Mouse (Mus musculus) CH12.LX (cell line): ENCODE data around the gene Itpr1. TPM values are rescaled to one million over a fixed set of nuclear protein-coding genes. Genes with fewer than 3 reads are reported as not detected.

Experiments
- DNase-seq: peaks from one replicate; pipeline ENCODE4 v3.0.0-alpha.2; 2013; ENCODE audit errors: extremely low read depth
- H3K27ac ChIP-seq: 2 replicates; pipeline ENCODE4 v1.5.1; 2012; ENCODE audit warnings: low read depth, mild to moderate bottlenecking, control low read depth, moderate library complexity; ENCODE audit not compliant: insufficient read depth
- H3K27me3 ChIP-seq: replicated peaks from 2 replicates; pipeline ENCODE3; 2012; ENCODE audit warnings: inconsistent platforms
- H3K36me3 ChIP-seq, 2 experiments: replicated peaks in 1 of 2; 2 replicates each; pipeline versions ENCODE3 to v1.6.1; 2012; ENCODE audit warnings: inconsistent platforms in 1 of 2, low read length in 1 of 2, mild to moderate bottlenecking in 1 of 2, mixed read lengths in 1 of 2, moderate library complexity in 1 of 2; ENCODE audit not compliant: control insufficient read depth in 1 of 2, insufficient read depth in 1 of 2
- H3K4me1 ChIP-seq, 2 experiments: 2 replicates each; pipeline ENCODE4 v1.6.1; 2012; ENCODE audit warnings: inconsistent platforms in 1 of 2, moderate library complexity in 1 of 2; ENCODE audit not compliant: insufficient read depth in 2 of 2, control insufficient read depth in 1 of 2
- H3K4me2 ChIP-seq: 2 replicates; pipeline ENCODE4 v1.6.1; 2012; ENCODE audit warnings: low read depth, mild to moderate bottlenecking, control low read depth; ENCODE audit not compliant: poor library complexity, insufficient read depth, severe bottlenecking
- H3K4me3 ChIP-seq, 3 experiments: fragments of 150-350 bp in 1 of 3; sonication (generic) in 1 of 3; replicated peaks in 1 of 3; 2 replicates each; pipeline versions ENCODE3 to v1.5.1; 2011 to 2012; ENCODE audit warnings: low read depth in 2 of 3, low read length in 2 of 3, mild to moderate bottlenecking in 2 of 3, moderate library complexity in 2 of 3, control low read depth in 1 of 3, improper control_type of control experiment in 1 of 3, inconsistent platforms in 1 of 3, mixed read lengths in 1 of 3; ENCODE audit not compliant: poor library complexity in 1 of 3
- H3K79me2 ChIP-seq: replicated peaks from 2 replicates; pipeline ENCODE4 v1.6.1; 2012; ENCODE audit warnings: mild to moderate bottlenecking, moderate library complexity; ENCODE audit not compliant: control insufficient read depth, poor library complexity, insufficient read depth, severe bottlenecking; ENCODE audit errors: extremely low read depth
- H3K9ac ChIP-seq: 2 replicates; pipeline ENCODE4 v1.6.1; 2012; ENCODE audit warnings: low read depth, mild to moderate bottlenecking, control low read depth, moderate library complexity; ENCODE audit not compliant: insufficient read depth
- H3K9me3 ChIP-seq: replicated peaks from 2 replicates; pipeline ENCODE3; 2012; ENCODE audit warnings: low read length, inconsistent platforms, mixed read lengths
- ETS1 ChIP-seq: conservative IDR thresholded peaks from 2 replicates; pipeline ENCODE4 v1.6.1; 2012; ENCODE audit warnings: low read depth, mild to moderate bottlenecking, inconsistent platforms, low read length, improper control_type of control experiment, moderate library complexity
- HCFC1 ChIP-seq: IDR thresholded peaks from 2 replicates; pipeline ENCODE4 v1.6.1; 2012; ENCODE audit warnings: low read depth, mild to moderate bottlenecking, inconsistent platforms, low read length, improper control_type of control experiment
- IRF4 ChIP-seq: IDR thresholded peaks from 2 replicates; pipeline ENCODE4 v1.6.1; 2014; ENCODE audit warnings: low read depth, mild to moderate bottlenecking, inconsistent platforms, low read length, improper control_type of control experiment
- MXI1 ChIP-seq: IDR thresholded peaks from 2 replicates; pipeline ENCODE4 v1.6.1; 2011; ENCODE audit warnings: mild to moderate bottlenecking, low read depth, low read length, improper control_type of control experiment
- NRF1 ChIP-seq: IDR thresholded peaks from 2 replicates; pipeline ENCODE4 v1.6.1; 2014; ENCODE audit warnings: low read depth, mild to moderate bottlenecking, inconsistent platforms, low read length, improper control_type of control experiment, moderate library complexity
- POLR2A ChIP-seq: IDR thresholded peaks from 2 replicates; pipeline ENCODE4 v1.6.1; 2011; ENCODE audit warnings: low read depth, mild to moderate bottlenecking, improper control_type of control experiment, low read length
- RCOR1 ChIP-seq: conservative IDR thresholded peaks from 2 replicates; pipeline ENCODE4 v1.6.1; 2012; ENCODE audit warnings: low read depth, mild to moderate bottlenecking, inconsistent platforms, low read length, improper control_type of control experiment
- SMC3 ChIP-seq: IDR thresholded peaks from 2 replicates; pipeline ENCODE4 v1.6.1; 2011; ENCODE audit warnings: low read depth, low read length, improper control_type of control experiment
- TCF12 ChIP-seq: IDR thresholded peaks from 2 replicates; pipeline ENCODE4 v1.6.1; 2014; ENCODE audit warnings: low read depth, mild to moderate bottlenecking, inconsistent platforms, low read length, improper control_type of control experiment
- USF1 ChIP-seq: IDR thresholded peaks from 2 replicates; pipeline ENCODE4 v1.6.1; 2014; ENCODE audit warnings: low read depth, mild to moderate bottlenecking, inconsistent platforms, low read length, improper control_type of control experiment
- ZC3H11A ChIP-seq: IDR thresholded peaks from 2 replicates; pipeline ENCODE4 v1.6.1; 2012; ENCODE audit warnings: low read depth, mild to moderate bottlenecking, inconsistent platforms, low read length, improper control_type of control experiment
- ZKSCAN1 ChIP-seq: IDR thresholded peaks from 2 replicates; pipeline ENCODE4 v1.6.1; 2012; ENCODE audit warnings: low read depth, inconsistent platforms, low read length, improper control_type of control experiment, borderline replicate concordance
- ZMIZ1 ChIP-seq: IDR thresholded peaks from 2 replicates; pipeline ENCODE4 v1.6.1; 2012; ENCODE audit warnings: low read depth, mild to moderate bottlenecking, inconsistent platforms, low read length, improper control_type of control experiment
- dilution Hi-C: fragments of 300-500 bp; cut with MboI; formaldehyde crosslinking; loops from 2 replicates; pipeline ENCODE4 v1.14.3; 2020; ENCODE audit warnings: low sequenced_read_pairs; ENCODE audit not compliant: extremely low pct_unique_long_range_greater_than_20kb, extremely low pct_ligation_motif_present
- in situ Hi-C: fragments of 300-500 bp; cut with MboI; formaldehyde crosslinking; loops from 3 replicates; pipeline ENCODE4 v1.14.3; 2019; ENCODE audit warnings: low sequenced_read_pairs, low pct_ligation_motif_present, low pct_unique_long_range_greater_than_20kb, mixed read lengths
- polyA plus RNA-seq: library from polyadenylated mRNA; unstranded; fragments of >175 nt; gene quantifications from 2 replicates; pipeline ENCODE4 v1.2.1, GENCODE M21; 2012; ENCODE audit warnings: low read depth; ENCODE audit not compliant: insufficient read length
- total RNA-seq, 2 experiments: library from RNA; depleted of rRNA; stranded (reverse); fragments of 300-350 nt in 1 of 2; fragments of >200 nt in 1 of 2; gene quantifications; 2 replicates each; pipeline ENCODE4 v1.2.3; 2012 to 2014

Itpr1 gene
- total and polyA plus RNA-seq, 3 experiments, result 42.8 to 73.1 (median 53.4) TPM

DNA sequence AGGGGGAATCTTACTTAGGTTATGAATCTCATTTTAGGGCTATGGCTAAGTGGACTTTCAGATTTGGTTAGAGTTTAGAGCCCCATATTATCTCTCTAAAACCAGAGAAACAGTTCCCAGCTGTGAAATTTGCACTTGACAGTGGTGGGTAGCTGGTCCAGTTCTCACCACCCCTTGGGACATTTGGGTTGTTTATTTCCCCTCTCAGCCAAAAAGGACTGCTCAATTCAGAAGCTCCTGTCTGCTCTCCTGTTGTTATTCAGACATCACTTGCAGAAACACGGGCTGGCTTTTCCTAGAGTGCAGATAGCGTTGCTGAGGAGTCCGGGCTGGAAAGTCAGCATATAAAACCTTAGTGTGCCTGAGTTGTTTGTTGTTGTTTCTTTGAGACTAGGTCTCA lies 51.3 kb downstream of the Itpr1 start:
- in situ Hi-C loops, result no loop called here
- dilution Hi-C loops, result no loop called here
- Histone ChIP-seq H3K27ac (no peak overlapping the region), H3K4me2 (no peak overlapping the region), H3K9ac (no peak overlapping the region), H3K79me2 (peaks cover 37% of the 10 kb centered on the region)
- no peak for TF ChIP-seq NRF1
- TF ChIP-seq ZKSCAN1, result no peak
- TF ChIP-seq USF1, result no peak
- no peak for TF ChIP-seq TCF12
- no peak for TF ChIP-seq IRF4
- TF ChIP-seq HCFC1, result no peak
- no peak for TF ChIP-seq ZC3H11A
- no peak for TF ChIP-seq ETS1
- TF ChIP-seq ZMIZ1, result no peak
- no peak for TF ChIP-seq SMC3
- no peak for TF ChIP-seq POLR2A
- TF ChIP-seq, all 38 proteins: peak for 0
- Histone ChIP-seq H3K27me3 (no peaks in the 10 kb centered on the region), H3K36me3 (peaks cover 0 to 28% of the 10 kb centered on the region in 2 experiments), H3K9me3 (no peaks in the 10 kb centered on the region), H3K4me3 (no peak overlapping the region), H3K4me1 (peaks cover 13 to 45% of the 10 kb centered on the region in 2 experiments; a peak in 3 of 4 replicates)
- DNase-seq, result no peak

DNA sequence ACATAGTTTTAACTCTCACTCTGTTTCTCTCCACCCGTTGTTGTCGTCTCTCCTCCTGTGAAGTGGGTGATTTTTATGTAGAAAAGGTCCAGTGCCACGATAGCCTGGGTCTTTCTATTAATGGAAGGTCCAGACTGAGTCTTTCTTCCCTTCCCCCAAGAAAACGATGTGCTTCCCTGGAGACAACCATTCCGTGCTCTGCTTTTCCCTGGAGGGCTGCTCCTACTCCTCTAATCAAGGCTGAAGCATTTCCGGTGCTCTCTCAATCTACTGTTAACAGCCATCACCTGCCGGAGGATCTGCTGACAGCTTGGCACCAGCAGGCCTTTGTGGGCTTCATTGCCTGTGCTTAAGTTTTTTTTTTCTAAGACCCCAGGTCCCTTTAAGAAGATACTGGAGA lies 60.6 kb downstream of the Itpr1 start:
- peaks cover 24 to 43% of the 10 kb centered on the region in 2 experiments for H3K4me1 ChIP-seq
- H3K9ac ChIP-seq, result no peak overlapping the region
- dilution Hi-C loops (no loop called here), in situ Hi-C loops (no loop called here)
- H3K27me3 ChIP-seq, result no peaks in the 10 kb centered on the region
- peaks cover 15% of the 10 kb centered on the region; the same call in 1 of the 2 replicates for H3K79me2 ChIP-seq
- no peak overlapping the region for H3K4me3 ChIP-seq
- H3K9me3 ChIP-seq, result no peaks in the 10 kb centered on the region
- no peak for DNase-seq
- peaks cover 4 to 29% of the 10 kb centered on the region in 2 experiments for H3K36me3 ChIP-seq
- no peak overlapping the region for H3K27ac ChIP-seq
- TF ChIP-seq IRF4, result no peak
- TF ChIP-seq RCOR1, result no peak
- no peak for TF ChIP-seq MXI1
- H3K4me2 ChIP-seq, result no peak overlapping the region
